Mouse (Mus musculus) embryonic fibroblast, embryonic 13.5 days (primary cell): ENCODE measurements around the gene Glb1.

ENCODE experiments used
- CTCF ChIP-seq: IDR thresholded peaks from 2 replicates; pipeline ENCODE4 v1.5.1; 2011; ENCODE audit warnings: mild to moderate bottlenecking, control low read depth, low read length, moderate library complexity, borderline replicate concordance; ENCODE audit not compliant: insufficient read depth
- POLR2A ChIP-seq: IDR thresholded peaks from 2 replicates; pipeline ENCODE4 v1.6.1; 2011; ENCODE audit warnings: low read depth, mild to moderate bottlenecking, control low read depth, low read length, moderate library complexity

GRCm38 (mm10) chr9:114501111-114501510 lies 100.2 kb downstream of the Glb1 start:
- TF ChIP-seq CTCF (no peak), POLR2A (no peak)
